Mouse (Mus musculus): ENCODE measurements at regions not wholly inside any gene's neighbourhood (a gene's known extent, or its start where the extent isn't known, plus 50 kb on each side); places are given as distances from the start of the nearest gene placed in this dataset.

GRCm38 (mm10) chr2:75446996-75447715 lies 211.9 kb upstream of the Hnrnpa3 start:
- no peak for DNase-seq (ENCODE audit: low spot score in 2 of 2)

GRCm38 (mm10) chr2:75448221-75448620 lies 210.8 kb upstream of the Hnrnpa3 start:
- DNase-seq (ENCODE audit: low spot score in 2 of 2), result no peak

- no peak for DNase-seq (ENCODE audit: low spot score in 2 of 2)
Observed at GRCm38 (mm10) chr2:75451846-75452267, 207.2 kb upstream of the Hnrnpa3 start.

DNA sequence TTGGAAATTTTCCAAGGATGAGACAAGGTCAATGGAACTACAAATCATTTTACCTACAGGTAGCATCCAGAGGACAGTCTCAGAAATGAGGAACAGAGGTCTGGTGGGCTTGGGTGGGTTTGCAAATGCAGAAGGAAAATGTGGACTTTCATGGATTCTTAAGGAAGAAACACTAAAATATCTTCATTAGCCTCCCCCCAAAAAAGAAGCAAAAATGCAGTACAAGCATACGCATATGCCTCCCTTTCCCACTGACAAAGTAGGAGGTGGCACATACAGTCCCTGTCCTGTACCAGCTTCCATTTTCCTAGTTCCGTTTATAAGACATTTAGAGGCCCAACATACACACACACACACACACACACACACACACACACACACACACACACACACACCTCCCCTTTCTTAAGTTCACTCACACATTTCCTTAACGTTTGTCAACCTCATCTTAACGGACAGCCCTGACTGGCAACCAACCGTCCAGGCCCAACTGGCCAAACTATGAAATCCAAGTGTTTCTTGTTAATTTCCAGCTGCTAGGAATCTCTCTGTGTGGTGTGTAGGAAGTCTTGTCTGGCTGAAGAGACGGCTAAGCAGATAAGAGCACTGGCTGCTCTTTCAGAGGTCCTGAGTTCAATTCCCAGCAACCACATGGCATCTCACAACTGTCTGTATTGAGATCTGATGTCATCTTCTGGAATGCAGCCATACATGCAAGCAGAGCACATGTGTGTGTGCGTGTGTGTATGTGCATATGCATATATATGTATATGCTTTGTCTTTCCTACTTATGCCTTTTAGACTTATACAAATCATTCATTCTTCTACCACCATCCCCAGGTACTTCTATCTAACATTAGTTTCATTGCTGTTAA lies 206.6 kb upstream of the Hnrnpa3 start:
- no peak for DNase-seq (ENCODE audit: low spot score in 2 of 2)

- no peak for DNase-seq (ENCODE audit: low spot score in 2 of 2)
Observed at GRCm38 (mm10) chr2:75455481-75455880, 203.6 kb upstream of the Hnrnpa3 start.

DNA sequence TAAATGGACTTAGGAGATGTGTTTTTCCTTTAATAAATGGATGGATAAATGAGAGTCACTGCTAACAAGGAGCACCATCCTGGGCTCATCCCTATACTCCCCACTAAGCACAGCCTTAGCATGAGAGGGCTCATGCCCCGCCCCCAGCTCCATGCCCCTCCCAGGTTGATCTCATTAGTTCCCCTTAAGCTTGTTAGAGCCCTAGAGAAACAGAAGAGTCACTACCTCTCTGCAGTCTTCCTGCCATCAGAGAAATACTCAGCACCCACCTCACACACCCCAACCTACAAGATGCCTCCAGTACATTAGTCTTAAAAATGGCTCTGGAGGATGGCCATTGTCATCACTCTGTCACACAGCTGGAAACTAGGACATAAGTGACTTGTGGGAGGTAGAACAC lies 202.8 kb upstream of the Hnrnpa3 start:
- DNase-seq (ENCODE audit: low spot score in 2 of 2), result no peak

DNA sequence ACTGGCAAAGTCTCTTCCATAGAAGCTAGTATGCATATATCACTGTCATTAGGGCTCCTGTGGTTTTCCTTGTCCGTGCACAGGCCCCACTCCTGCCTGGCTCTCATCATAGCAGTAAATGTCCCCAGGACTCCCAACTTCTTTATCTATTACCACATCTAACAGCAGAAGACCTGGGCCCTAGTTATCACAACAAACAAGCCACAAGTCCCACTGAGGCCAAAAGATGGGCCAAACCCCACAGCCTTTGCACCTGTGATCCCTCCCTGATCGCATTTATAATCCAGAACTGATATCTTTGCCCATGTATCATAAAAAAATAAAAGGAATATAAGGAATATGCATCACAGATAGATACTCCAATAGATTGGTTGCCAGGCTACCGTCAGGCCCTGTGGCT lies 201.6 kb upstream of the Hnrnpa3 start:
- no peak for DNase-seq (ENCODE audit: low spot score in 2 of 2)

DNA sequence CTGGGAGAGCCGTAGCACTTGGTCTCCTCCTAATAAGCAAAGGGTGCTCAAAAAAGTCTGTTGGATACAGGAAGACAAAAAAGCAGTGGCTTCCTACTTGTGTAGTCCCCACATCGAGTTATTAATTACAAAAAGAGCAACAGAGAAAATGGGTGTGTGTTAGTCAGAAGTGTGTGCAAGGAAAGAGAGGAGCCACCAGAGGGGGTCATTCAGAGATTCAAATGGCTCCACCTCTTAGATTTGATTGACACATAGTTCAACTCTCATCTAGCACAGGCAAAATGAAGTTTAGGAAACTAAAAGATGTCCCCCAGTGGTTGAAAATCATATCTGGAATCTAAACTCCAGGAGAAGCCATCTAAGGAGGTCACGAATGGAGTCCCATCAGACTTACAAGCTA lies 200.2 kb upstream of the Hnrnpa3 start:
- no peak for DNase-seq (ENCODE audit: low spot score in 2 of 2)

DNA sequence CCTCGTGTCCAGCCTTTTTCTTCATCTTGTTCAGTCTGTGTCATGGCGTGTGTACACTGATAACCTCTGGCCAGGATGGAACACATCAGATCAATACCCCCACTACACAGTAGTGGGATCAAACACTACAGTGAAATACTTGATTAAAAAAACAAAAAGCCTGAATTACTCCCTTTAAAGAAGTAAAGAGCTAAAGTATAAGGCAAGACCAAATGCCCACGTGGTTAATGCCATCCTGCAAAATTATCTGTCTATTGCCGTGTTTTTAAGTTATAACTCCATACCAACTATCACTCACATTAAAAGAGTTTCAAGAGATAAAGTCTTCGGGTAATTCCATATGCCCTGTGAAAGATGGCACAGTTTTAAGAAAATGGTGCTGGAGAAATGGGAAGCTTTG lies 198.6 kb upstream of the Hnrnpa3 start:
- DNase-seq (ENCODE audit: low spot score in 2 of 2), result no peak

- no peak for DNase-seq (ENCODE audit: low spot score in 2 of 2)
Observed at GRCm38 (mm10) chr2:75461019-75461418, 198.0 kb upstream of the Hnrnpa3 start.

- DNase-seq (ENCODE audit: low spot score in 2 of 2), result no peak
Observed at GRCm38 (mm10) chr2:75461421-75461991, 197.6 kb upstream of the Hnrnpa3 start.

DNA sequence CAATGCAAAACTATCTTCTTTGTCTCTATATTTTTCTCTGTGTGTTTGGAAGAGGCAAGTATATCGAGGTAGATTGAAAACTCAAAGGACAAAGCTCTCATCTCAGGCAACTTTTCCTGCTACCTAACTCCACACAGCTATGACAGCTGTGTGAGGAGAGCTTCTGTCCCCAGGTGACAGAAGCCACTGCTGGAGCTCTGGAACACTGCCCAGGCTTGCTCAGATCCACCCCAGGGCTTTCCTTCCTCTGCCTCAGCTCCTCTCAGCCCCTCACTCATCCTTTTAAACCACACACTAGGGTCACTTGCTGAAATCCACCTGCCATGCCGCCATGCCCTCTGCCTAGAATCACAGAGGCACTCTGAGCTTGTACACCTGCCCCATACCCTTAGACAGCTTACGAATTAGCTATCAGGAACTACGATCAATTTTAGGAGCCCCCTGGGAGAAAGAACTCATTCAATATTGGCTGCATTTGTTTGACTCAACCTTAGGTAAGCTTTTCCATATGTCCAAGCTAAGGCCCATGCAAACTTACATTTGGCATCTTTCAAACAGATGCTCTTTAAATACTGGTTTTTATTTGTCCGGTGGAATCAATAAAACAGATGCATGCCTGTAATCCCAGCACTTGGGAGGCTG lies 196.9 kb upstream of the Hnrnpa3 start:
- no peak for DNase-seq (ENCODE audit: low spot score in 2 of 2)

DNA sequence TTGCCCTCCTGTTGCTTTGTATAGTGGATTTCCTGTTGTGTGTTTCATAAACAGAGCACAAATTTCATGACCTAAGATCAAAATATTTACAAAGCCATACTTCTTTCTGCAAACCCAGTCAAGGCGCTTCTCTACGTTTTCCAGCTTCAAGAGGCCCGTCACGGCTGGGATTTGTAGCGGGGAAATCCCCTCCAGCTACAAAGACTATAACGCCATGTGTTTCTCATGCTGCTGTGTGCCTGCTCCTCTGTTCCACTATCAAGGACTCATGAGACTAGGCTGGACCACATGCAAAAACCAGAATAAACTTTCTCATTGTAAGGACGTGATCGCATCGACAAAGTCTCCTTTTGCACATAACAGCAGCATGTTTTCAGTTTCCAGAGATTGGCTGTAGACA lies 196.0 kb upstream of the Hnrnpa3 start:
- no peak for DNase-seq (ENCODE audit: low spot score in 2 of 2)

DNA sequence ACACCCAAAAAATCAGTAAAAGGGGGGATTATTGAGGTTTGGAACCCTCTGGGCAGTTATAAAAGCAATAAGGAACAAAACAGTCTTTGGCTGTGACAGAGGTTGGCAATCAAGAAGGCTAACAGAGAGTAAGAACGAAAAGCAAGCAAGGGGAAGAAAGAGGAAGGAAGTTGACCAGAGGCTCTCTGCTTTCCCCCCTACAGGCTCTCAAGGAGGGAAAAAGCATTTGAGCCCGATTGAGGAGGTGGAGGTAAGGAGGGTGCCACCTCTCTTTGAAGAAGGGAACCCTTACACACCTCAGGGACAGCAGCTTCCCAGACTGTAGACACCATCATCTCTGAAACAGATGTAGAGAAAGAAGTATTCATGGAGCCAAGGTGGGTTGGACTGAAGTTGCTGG lies 194.6 kb upstream of the Hnrnpa3 start:
- DNase-seq (ENCODE audit: low spot score in 2 of 2), result no peak

GRCm38 (mm10) chr2:75468851-75469250 lies 190.2 kb upstream of the Hnrnpa3 start:
- DNase-seq (ENCODE audit: low spot score in 2 of 2), result no peak

DNA sequence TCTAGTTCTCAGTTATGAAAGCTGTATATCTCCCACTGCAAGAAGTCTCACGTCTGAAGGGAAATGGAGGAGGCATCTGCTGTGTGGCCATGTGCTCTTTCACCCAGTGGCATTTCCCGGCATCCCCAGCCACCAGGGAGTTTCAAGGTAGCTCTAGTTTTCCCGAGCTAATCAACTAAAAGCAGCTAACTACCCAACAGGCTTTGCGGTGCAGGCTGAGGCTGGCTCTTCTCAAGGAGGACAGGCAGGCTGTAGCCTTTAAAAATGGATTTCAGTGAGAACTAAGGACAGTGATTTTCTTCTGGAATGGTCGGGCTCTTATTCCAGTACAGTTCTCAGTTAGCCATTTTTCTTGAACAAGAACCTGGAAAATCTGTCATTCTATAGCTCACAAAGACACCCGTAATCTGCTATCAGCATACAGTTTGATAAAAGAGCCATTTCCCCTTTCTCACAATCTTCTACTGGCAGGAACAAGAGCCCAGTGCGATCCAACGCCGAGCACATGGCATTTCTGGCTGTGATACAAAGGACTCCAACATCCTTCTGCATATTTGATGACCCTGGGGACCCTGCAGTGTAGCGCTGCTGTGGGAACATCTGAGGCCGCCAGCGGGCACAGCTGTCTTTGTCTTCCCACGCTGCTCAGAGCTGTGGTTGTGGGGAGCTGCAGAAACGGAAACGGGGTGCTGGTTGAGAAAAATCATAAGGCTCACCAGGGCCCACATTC lies 188.9 kb upstream of the Hnrnpa3 start:
- DNase-seq (ENCODE audit: low spot score in 2 of 2), result peak; percentile 12 to 34

DNA sequence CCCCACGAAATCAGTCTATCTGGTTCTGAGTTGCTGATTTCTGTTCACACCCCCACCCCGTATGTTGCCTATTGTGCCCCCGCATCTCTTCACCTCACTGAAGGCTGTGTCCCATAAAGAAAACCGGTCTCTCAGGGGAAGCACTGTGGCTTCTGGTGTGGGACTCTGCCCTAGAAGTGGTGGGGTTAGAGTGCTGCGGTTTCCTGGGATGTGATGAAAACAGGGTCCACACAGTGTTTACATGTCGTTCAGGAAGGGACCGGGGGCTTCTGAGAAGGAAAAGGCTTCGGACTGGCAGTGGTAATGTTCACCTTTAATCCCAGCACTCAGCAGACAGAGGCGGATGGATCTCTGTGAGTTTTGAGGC lies 188.4 kb upstream of the Hnrnpa3 start:
- no peak for DNase-seq (ENCODE audit: low spot score in 2 of 2)

DNA sequence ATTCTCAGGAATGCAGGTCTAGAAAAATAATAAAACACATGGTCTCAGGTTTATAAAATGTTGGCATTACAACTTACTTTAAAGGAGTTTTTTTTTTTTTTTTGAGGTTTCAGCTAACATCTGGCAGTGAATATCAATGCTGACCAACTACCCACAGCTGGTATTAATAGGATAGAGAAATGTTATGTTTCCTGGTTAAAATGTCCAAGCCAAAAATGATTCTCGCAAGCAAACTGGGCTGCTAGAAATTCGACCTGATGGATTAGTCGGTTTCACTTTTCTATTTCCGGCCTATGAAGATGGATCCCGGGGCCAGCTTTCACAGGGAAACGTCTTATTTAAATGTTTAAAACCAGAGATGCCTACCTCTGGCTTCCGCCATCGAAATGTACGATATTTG lies 186.6 kb upstream of the Hnrnpa3 start:
- no peak for DNase-seq (ENCODE audit: low spot score in 2 of 2)

DNA sequence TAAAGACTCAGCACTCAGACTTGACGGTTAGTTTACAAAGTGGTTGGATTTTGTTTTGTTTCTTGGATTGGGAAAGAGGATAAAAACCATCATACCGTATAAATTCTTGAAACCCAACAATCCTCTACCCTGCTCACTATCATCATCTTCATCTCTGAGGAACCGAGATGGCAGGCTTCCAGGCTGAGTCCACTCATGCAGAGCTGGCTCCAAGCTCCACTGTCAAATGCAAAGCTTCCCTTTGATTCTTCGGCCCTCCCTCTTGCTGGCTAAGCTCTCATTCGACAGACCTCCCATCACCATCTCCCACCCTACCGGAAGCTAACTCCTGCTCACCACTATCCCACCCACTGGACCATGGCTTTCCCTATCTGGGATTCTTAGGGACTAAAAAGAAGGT lies 184.6 kb upstream of the Hnrnpa3 start:
- DNase-seq (ENCODE audit: low spot score in 2 of 2), result no peak

DNA sequence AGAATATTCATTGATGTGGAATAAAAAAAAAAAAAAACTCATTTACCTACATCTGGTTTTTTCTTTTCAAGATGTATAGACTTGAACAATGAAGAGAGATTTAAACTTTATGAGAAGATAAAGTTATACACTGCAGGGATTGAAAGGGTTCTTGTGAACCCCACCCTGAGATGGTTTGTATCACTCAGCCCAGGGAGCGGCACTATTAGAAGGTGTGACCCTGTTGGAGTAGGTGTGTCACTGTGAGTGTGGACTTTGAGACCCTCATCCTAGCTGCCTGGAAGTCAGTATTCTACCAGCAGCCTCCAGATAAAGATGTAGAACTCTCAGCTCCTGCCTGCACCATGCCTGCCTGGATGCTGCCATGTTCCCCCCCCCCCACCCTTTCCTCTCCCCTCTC lies 182.7 kb upstream of the Hnrnpa3 start:
- DNase-seq (ENCODE audit: low spot score in 2 of 2), result no peak

GRCm38 (mm10) chr2:75477076-75477475 lies 182.0 kb upstream of the Hnrnpa3 start:
- no peak for DNase-seq (ENCODE audit: low spot score in 2 of 2)

Data from layer of hippocampus, postnatal 10 days (tissue).